Mouse (Mus musculus) spleen, postnatal 14 days (tissue): ENCODE data around the gene Sos2.
"Not testable (repeated sequence)": the region's sequence is repeated elsewhere in the genome, so short reads cannot be mapped to it uniquely, and the experiment has no call there.

Experiments
- DNase-seq, 2 experiments: peaks; one replicate each; pipeline ENCODE4 v3.0.0; 2021 to 2022; ENCODE audit warnings: low spot score in 2 of 2

The Sos2 gene

GRCm38 (mm10) chr12:69674576-69675537 lies 6.8 kb downstream of the Sos2 start:
- DNase-seq: no peak

- DNase-seq: no peak
These were observed 7.5 kb downstream of the Sos2 start for GRCm38 (mm10) chr12:69674176-69674575.

GRCm38 (mm10) chr12:69666721-69667120 lies 14.9 kb downstream of the Sos2 start:
- no peak for DNase-seq

GRCm38 (mm10) chr12:69661658-69662057 lies 20.0 kb downstream of the Sos2 start:
- DNase-seq: no peak

- DNase-seq: not testable (repeated sequence)
These were observed 27.7 kb downstream of the Sos2 start for GRCm38 (mm10) chr12:69653973-69654372.

GRCm38 (mm10) chr12:69649511-69649910 lies 32.1 kb downstream of the Sos2 start:
- no peak for DNase-seq

GRCm38 (mm10) chr12:69645821-69646616 lies 35.6 kb downstream of the Sos2 start:
- no peak for DNase-seq

- no peak for DNase-seq
These were observed 36.8 kb downstream of the Sos2 start for GRCm38 (mm10) chr12:69644877-69645276.

- DNase-seq: no peak
These were observed 38.8 kb downstream of the Sos2 start for GRCm38 (mm10) chr12:69642877-69643276.

GRCm38 (mm10) chr12:69634761-69635160 lies 46.9 kb downstream of the Sos2 start:
- DNase-seq: peak in 1 of 2 experiments; percentile 46

GRCm38 (mm10) chr12:69618590-69618989 lies 63.1 kb downstream of the Sos2 start:
- not testable (repeated sequence) for DNase-seq

- DNase-seq: no peak
These were observed 77.3 kb downstream of the Sos2 start for GRCm38 (mm10) chr12:69604367-69604766.

- DNase-seq: no peak
These were observed 84.2 kb downstream of the Sos2 start for GRCm38 (mm10) chr12:69597446-69597845.

GRCm38 (mm10) chr12:69593130-69593529 lies 88.5 kb downstream of the Sos2 start:
- no peak for DNase-seq

- no peak for DNase-seq
These were observed 98.4 kb downstream of the Sos2 start for GRCm38 (mm10) chr12:69583270-69583629.

GRCm38 (mm10) chr12:69582613-69583269 lies 98.9 kb downstream of the Sos2 start, which contains the start of gene Vcpkmt:
Vcpkmt (minus strand) TSS chr12:69583028.
- DNase-seq: peak; percentile 79 to 83

GRCm38 (mm10) chr12:69582216-69582612 lies 99.4 kb downstream of the Sos2 start:
- no peak for DNase-seq

- DNase-seq: no peak
These were observed 102.0 kb downstream of the Sos2 start for GRCm38 (mm10) chr12:69579623-69580022.

- DNase-seq: no peak
These were observed 105.5 kb downstream of the Sos2 start for GRCm38 (mm10) chr12:69576120-69576627.

- DNase-seq: peak; percentile 32 to 72
These were observed 107.5 kb downstream of the Sos2 start for GRCm38 (mm10) chr12:69573916-69574881.

- DNase-seq: no peak
These were observed 108.4 kb downstream of the Sos2 start for GRCm38 (mm10) chr12:69573271-69573670.
